Mouse (Mus musculus) MN1 (cell line): ENCODE measurements around the gene Caprin1.

Experiments used
- DNase-seq: peaks from one replicate; pipeline ENCODE4 v3.0.0-alpha.2; 2016; ENCODE audit warnings: low spot score

The Caprin1 gene

GRCm38 (mm10) chr2:103728027-103728540 lies 69.4 kb downstream of the Caprin1 start:
- no peak for DNase-seq

GRCm38 (mm10) chr2:103724521-103724920 lies 72.9 kb downstream of the Caprin1 start:
- DNase-seq, result no peak

GRCm38 (mm10) chr2:103719292-103719646 lies 78.2 kb downstream of the Caprin1 start:
- DNase-seq, result no peak

GRCm38 (mm10) chr2:103718594-103719291 lies 78.7 kb downstream of the Caprin1 start:
- peak; percentile 74 for DNase-seq

- no peak for DNase-seq
These were observed 83.0 kb downstream of the Caprin1 start for GRCm38 (mm10) chr2:103714412-103714811.

GRCm38 (mm10) chr2:103713831-103714230 lies 83.6 kb downstream of the Caprin1 start:
- DNase-seq, result no peak
